Mouse (Mus musculus): ENCODE data around the gene Grik1. TPM values are rescaled to one million over a fixed set of nuclear protein-coding genes. Genes with fewer than 3 reads are reported as not detected.

Gene Grik1
- 0.49 TPM in 2 replicates for polyA plus RNA-seq (2015; fragmentation: Nextera tagmentation; extraction: Ambion mirVana)

GRCm38 (mm10) chr16:88290132-88290772 lies at the start of gene Grik1:
Gene Grik1 (minus strand): TSS chr16:88290265.
- peak; percentile 75 for ATAC-seq (ENCODE audit: low read depth)
- H3K4me3 ChIP-seq (ENCODE audit: low read length): peak within 1 kb of the TSS; percentile 44
- no peaks in the 10 kb centered on the region for H3K9me3 ChIP-seq (ENCODE audit: control insufficient read depth, low read length)
- no peak within 1 kb of the TSS for H3K9ac ChIP-seq (ENCODE audit: low read length)
- H3K4me1 ChIP-seq (replicated peaks; ENCODE audit: control insufficient read depth, insufficient read depth, low read length): peaks cover 4% of the 10 kb centered on the region; the same call in 1 of the 2 replicates
- H3K27me3 ChIP-seq (ENCODE audit: control insufficient read depth, insufficient read depth, low read depth, low read length): peaks cover 29% of the 10 kb centered on the region
- H3K27ac ChIP-seq (ENCODE audit: low read length): no peak within 1 kb of the TSS
- peak within 1 kb of the TSS; percentile 57 for H3K4me2 ChIP-seq (ENCODE audit: low read depth, low read length)
- 2% methylated on average over 27 of the region's 27 CpGs for WGBS
- H3K36me3 ChIP-seq (ENCODE audit: control insufficient read depth, insufficient read depth, low read length): no peaks in the 10 kb centered on the region

GRCm38 (mm10) chr16:88294209-88294608 lies 4.1 kb upstream of the Grik1 start:
- WGBS: 36% methylated on average over 3 of the region's 3 CpGs

GRCm38 (mm10) chr16:88289421-88290081 lies 514 bp downstream of the Grik1 start:
- no peaks in the 10 kb centered on the region for H3K9me3 ChIP-seq (ENCODE audit: control insufficient read depth, low read length)
- under 1% methylated on average over 40 of the region's 40 CpGs for WGBS
- H3K4me1 ChIP-seq (replicated peaks; ENCODE audit: control insufficient read depth, insufficient read depth, low read length): peaks cover 4% of the 10 kb centered on the region; the same call in 1 of the 2 replicates
- H3K9ac ChIP-seq (ENCODE audit: low read length): no peak overlapping the region
- no peaks in the 10 kb centered on the region for H3K36me3 ChIP-seq (ENCODE audit: control insufficient read depth, insufficient read depth, low read length)
- H3K27me3 ChIP-seq (ENCODE audit: control insufficient read depth, insufficient read depth, low read depth, low read length): peaks cover 29% of the 10 kb centered on the region
- peak; percentile 31; the same call in 1 of the 2 replicates for ATAC-seq (ENCODE audit: low read depth)
- no peak overlapping the region for H3K27ac ChIP-seq (ENCODE audit: low read length)
- H3K4me2 ChIP-seq (ENCODE audit: low read depth, low read length): peak overlapping the region; percentile 57
- H3K4me3 ChIP-seq (ENCODE audit: low read length): peak overlapping the region; percentile 44

More at GRCm38 (mm10) chr16:88294209-88294608, 4.1 kb upstream of the Grik1 start:
- no peak for ATAC-seq (ENCODE audit: low read depth)
- H3K4me3 ChIP-seq (ENCODE audit: low read length): no peak overlapping the region
- H3K27ac ChIP-seq (ENCODE audit: low read length): no peak overlapping the region
- no peak overlapping the region for H3K9ac ChIP-seq (ENCODE audit: low read length)
- no peaks in the 10 kb centered on the region for H3K9me3 ChIP-seq (ENCODE audit: control insufficient read depth, low read length)
- H3K4me1 ChIP-seq (replicated peaks; ENCODE audit: control insufficient read depth, insufficient read depth, low read length): peaks cover 3% of the 10 kb centered on the region; the same call in 1 of the 2 replicates
- H3K4me2 ChIP-seq (ENCODE audit: low read depth, low read length): no peak overlapping the region
- H3K36me3 ChIP-seq (ENCODE audit: control insufficient read depth, insufficient read depth, low read length): no peaks in the 10 kb centered on the region
- peaks cover 13% of the 10 kb centered on the region for H3K27me3 ChIP-seq (ENCODE audit: control insufficient read depth, insufficient read depth, low read depth, low read length)

GRCm38 (mm10) chr16:88258407-88258806 lies 31.7 kb downstream of the Grik1 start:
- H3K9me3 ChIP-seq (ENCODE audit: control insufficient read depth, low read length): no peaks in the 10 kb centered on the region
- H3K4me2 ChIP-seq (ENCODE audit: low read depth, low read length): no peak overlapping the region
- no peak overlapping the region for H3K27ac ChIP-seq (ENCODE audit: low read length)
- H3K9ac ChIP-seq (ENCODE audit: low read length): no peak overlapping the region
- 86% methylated on average over 4 of the region's 4 CpGs for WGBS
- H3K36me3 ChIP-seq (ENCODE audit: control insufficient read depth, insufficient read depth, low read length): no peaks in the 10 kb centered on the region
- no peaks in the 10 kb centered on the region for H3K27me3 ChIP-seq (ENCODE audit: control insufficient read depth, insufficient read depth, low read depth, low read length)
- no peak for ATAC-seq (ENCODE audit: low read depth)
- no peak overlapping the region for H3K4me3 ChIP-seq (ENCODE audit: low read length)
- H3K4me1 ChIP-seq (replicated peaks; ENCODE audit: control insufficient read depth, insufficient read depth, low read length): no peaks in the 10 kb centered on the region

GRCm38 (mm10) chr16:88257072-88257471 lies 33.0 kb downstream of the Grik1 start:
- Histone ChIP-seq H3K36me3 (ENCODE audit: control insufficient read depth, insufficient read depth, low read length) (no peaks in the 10 kb centered on the region), H3K4me3 (ENCODE audit: low read length) (no peak overlapping the region), H3K27ac (ENCODE audit: low read length) (no peak overlapping the region), H3K9me3 (ENCODE audit: control insufficient read depth, low read length) (no peaks in the 10 kb centered on the region), H3K9ac (ENCODE audit: low read length) (no peak overlapping the region), H3K27me3 (ENCODE audit: control insufficient read depth, insufficient read depth, low read depth, low read length) (no peaks in the 10 kb centered on the region), H3K4me2 (ENCODE audit: low read depth, low read length) (no peak overlapping the region), H3K4me1 (replicated peaks; ENCODE audit: control insufficient read depth, insufficient read depth, low read length) (no peaks in the 10 kb centered on the region)
- 79% methylated on average over 5 of the region's 5 CpGs for WGBS
- ATAC-seq (ENCODE audit: low read depth): no peak

- Histone ChIP-seq H3K36me3 (ENCODE audit: control insufficient read depth, insufficient read depth, low read length) (no peaks in the 10 kb centered on the region), H3K9ac (ENCODE audit: low read length) (no peak overlapping the region), H3K4me3 (ENCODE audit: low read length) (no peak overlapping the region), H3K4me1 (replicated peaks; ENCODE audit: control insufficient read depth, insufficient read depth, low read length) (no peaks in the 10 kb centered on the region), H3K27me3 (ENCODE audit: control insufficient read depth, insufficient read depth, low read depth, low read length) (no peaks in the 10 kb centered on the region), H3K27ac (ENCODE audit: low read length) (no peak overlapping the region), H3K9me3 (ENCODE audit: control insufficient read depth, low read length) (no peaks in the 10 kb centered on the region), H3K4me2 (ENCODE audit: low read depth, low read length) (no peak overlapping the region)
- 83% methylated on average over 3 of the region's 3 CpGs for WGBS
- ATAC-seq (ENCODE audit: low read depth): no peak
These were observed 34.0 kb downstream of the Grik1 start for GRCm38 (mm10) chr16:88256101-88256500.

GRCm38 (mm10) chr16:88252676-88253075 lies 37.4 kb downstream of the Grik1 start:
- H3K4me2 ChIP-seq (ENCODE audit: low read depth, low read length): no peak overlapping the region
- ATAC-seq (ENCODE audit: low read depth): no peak
- H3K27ac ChIP-seq (ENCODE audit: low read length): no peak overlapping the region
- no peaks in the 10 kb centered on the region for H3K27me3 ChIP-seq (ENCODE audit: control insufficient read depth, insufficient read depth, low read depth, low read length)
- no peaks in the 10 kb centered on the region for H3K4me1 ChIP-seq (replicated peaks; ENCODE audit: control insufficient read depth, insufficient read depth, low read length)
- H3K36me3 ChIP-seq (ENCODE audit: control insufficient read depth, insufficient read depth, low read length): no peaks in the 10 kb centered on the region
- no peaks in the 10 kb centered on the region for H3K9me3 ChIP-seq (ENCODE audit: control insufficient read depth, low read length)
- 83% methylated on average over 2 of the region's 2 CpGs for WGBS
- H3K9ac ChIP-seq (ENCODE audit: low read length): no peak overlapping the region
- no peak overlapping the region for H3K4me3 ChIP-seq (ENCODE audit: low read length)

- no peaks in the 10 kb centered on the region for H3K36me3 ChIP-seq (ENCODE audit: control insufficient read depth, insufficient read depth, low read length)
- no peak overlapping the region for H3K4me2 ChIP-seq (ENCODE audit: low read depth, low read length)
- no peak overlapping the region for H3K9ac ChIP-seq (ENCODE audit: low read length)
- no peak for ATAC-seq (ENCODE audit: low read depth)
- H3K4me3 ChIP-seq (ENCODE audit: low read length): no peak overlapping the region
- no peaks in the 10 kb centered on the region for H3K27me3 ChIP-seq (ENCODE audit: control insufficient read depth, insufficient read depth, low read depth, low read length)
- no peak overlapping the region for H3K27ac ChIP-seq (ENCODE audit: low read length)
- no peaks in the 10 kb centered on the region for H3K4me1 ChIP-seq (replicated peaks; ENCODE audit: control insufficient read depth, insufficient read depth, low read length)
- H3K9me3 ChIP-seq (ENCODE audit: control insufficient read depth, low read length): no peaks in the 10 kb centered on the region
- WGBS: 73% methylated on average over 5 of the region's 5 CpGs
These were observed 39.0 kb downstream of the Grik1 start for GRCm38 (mm10) chr16:88251049-88251448.

GRCm38 (mm10) chr16:88249825-88250224 lies 40.2 kb downstream of the Grik1 start:
- no peaks in the 10 kb centered on the region for H3K27me3 ChIP-seq (ENCODE audit: control insufficient read depth, insufficient read depth, low read depth, low read length)
- no peak for ATAC-seq (ENCODE audit: low read depth)

More at GRCm38 (mm10) chr16:88249825-88250224, 40.2 kb downstream of the Grik1 start:
- Histone ChIP-seq H3K27ac (ENCODE audit: low read length) (no peak overlapping the region), H3K4me3 (ENCODE audit: low read length) (no peak overlapping the region), H3K9me3 (ENCODE audit: control insufficient read depth, low read length) (no peaks in the 10 kb centered on the region), H3K36me3 (ENCODE audit: control insufficient read depth, insufficient read depth, low read length) (no peaks in the 10 kb centered on the region), H3K9ac (ENCODE audit: low read length) (no peak overlapping the region), H3K4me2 (ENCODE audit: low read depth, low read length) (no peak overlapping the region), H3K4me1 (replicated peaks; ENCODE audit: control insufficient read depth, insufficient read depth, low read length) (no peaks in the 10 kb centered on the region)
- 69% methylated on average over 3 of the region's 3 CpGs for WGBS
